Comparison of ENCODE assay signal across 8 mouse cellular contexts in the genomic region with DNA sequence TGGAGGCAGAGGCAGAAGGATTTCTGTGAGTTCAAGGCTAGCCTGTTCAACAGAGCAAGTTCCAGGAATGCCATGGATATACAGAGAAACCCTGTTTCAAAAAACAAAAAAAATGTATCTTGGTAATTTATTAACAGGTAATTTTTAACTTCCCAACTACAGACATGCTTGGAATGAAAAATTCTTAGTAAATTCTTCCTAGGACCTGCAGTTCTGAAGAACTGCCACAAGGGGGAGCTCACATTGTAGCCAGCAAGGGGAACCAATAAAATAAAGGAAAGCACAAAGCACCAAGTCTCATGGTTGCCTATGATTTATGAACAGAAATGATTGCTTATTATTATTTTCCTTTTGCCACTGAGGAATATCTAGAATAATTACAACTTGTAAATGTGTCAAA. TPM values are rescaled to one million over a fixed set of nuclear protein-coding genes. Genes with fewer than 3 reads are reported as not detected.
DNase-seq lines count a peak whose midpoint lies in the region; TF ChIP-seq lines count a peak whose summit lies in the region.

No protein-coding gene starts in this region.

- H3K27ac ChIP-seq in gastrocnemius, adult 2 months, result no peak overlapping the region
- H3K27ac ChIP-seq in thymus, adult 2 months (ENCODE audit: control insufficient read depth, insufficient read depth, low read length), result no peak overlapping the region

- no peaks in the 10 kb centered on the region for H3K36me3 ChIP-seq in thymus, adult 2 months (ENCODE audit: control insufficient read depth, insufficient read depth, low read length)

- intact Hi-C loops in gastrocnemius, adult 2 months (cut with DNase I), result loop anchor here (1.0 to 5.0 kb wide), 2 partner anchors 59 to 175 kb away; no protein-coding TSS in a partner anchor

- H3K4me3 ChIP-seq in gastrocnemius, adult 2 months, result no peak overlapping the region
- no peak overlapping the region for H3K4me3 ChIP-seq in thymus, adult 2 months (ENCODE audit: control insufficient read depth, insufficient read depth, low read length)

- H3K27me3 ChIP-seq in thymus, adult 2 months (ENCODE audit: control insufficient read depth, insufficient read depth, low read length), result no peaks in the 10 kb centered on the region

- H3K4me1 ChIP-seq in thymus, adult 2 months (replicated peaks; ENCODE audit: control insufficient read depth, insufficient read depth, low read length), result no peaks in the 10 kb centered on the region

- peak; percentile 100; the same call in 1 of the 2 replicates for TF ChIP-seq CTCF in gastrocnemius, adult 2 months (IDR thresholded peaks at IDR 0.05)
- TF ChIP-seq CTCF in thymus, adult 2 months (IDR thresholded peaks at IDR 0.05; ENCODE audit: borderline replicate concordance, control insufficient read depth, extremely low read depth, insufficient read depth, low read length, poor library complexity), result no peak

- TF ChIP-seq POLR2A in thymus, adult 2 months (IDR thresholded peaks at IDR 0.05; ENCODE audit: control insufficient read depth, extremely low read depth, insufficient read depth, low read length, poor library complexity), result no peak

- DNase-seq in gastrocnemius, adult 2 months, result peak; percentile 42
- no peak for DNase-seq in gastrocnemius, adult 8-10 months (ENCODE audit: low spot score in 2 of 2)
- peak; percentile 44 for DNase-seq in thymus, adult 2 months
- DNase-seq in thymus, adult 18-20 months, result no peak
- peak; percentile 69 for DNase-seq in cerebellum, adult 9-10 months
- peak; percentile 44 for DNase-seq in hindlimb bud, embryonic 11.5 days (ENCODE audit: extremely low spot score, low read depth, low spot score)
- DNase-seq in lung, postnatal 36 days, result peak; percentile 50
- DNase-seq in thymus, postnatal 36 days, result peak; percentile 20 to 32

RNA-seq across cellular contexts. Expression of a gene that starts 14.0 kb away (rescaled TPM):
- 1 to 10 TPM; 2.6 to 3.2 TPM for total RNA-seq in gastrocnemius, adult 2 months (2021)
- 1 to 10 TPM; 2.1 to 2.6 (median 2.4) TPM for total RNA-seq in gastrocnemius, adult 8-10 months (2022)
- polyA plus RNA-seq in thymus, adult 2 months (2012; rRNA removed), result 17.3 and 24.2 TPM in 2 replicates

RNA-seq across cellular contexts. Expression of a gene that starts 46.2 kb away (rescaled TPM):
- 10 to 100 TPM; 18.7 to 21.4 TPM for total RNA-seq in gastrocnemius, adult 2 months (2021)
- 10 to 100 TPM; 14.2 to 26.6 (median 21.2) TPM for total RNA-seq in gastrocnemius, adult 8-10 months (2022)
- 21.5 and 27.8 TPM in 2 replicates for polyA plus RNA-seq in thymus, adult 2 months (2012; rRNA removed)

Comparison
In these comparisons a context has a peak if more than half of its experiments do, and no peak if none do; other contexts are left out.
1. DNase-seq: peak in gastrocnemius, adult 2 months (single experiment), thymus, adult 2 months (single experiment), cerebellum, adult 9-10 months (single experiment), hindlimb bud, embryonic 11.5 days (single experiment), lung, postnatal 36 days (single experiment) and thymus, postnatal 36 days (2 of 2); none in gastrocnemius, adult 8-10 months (0 of 2) and thymus, adult 18-20 months (0 of 2).